Mouse (Mus musculus) embryo, embryonic 11.5 days (tissue): ENCODE results near the gene Drd2.

ENCODE experiments used
- DNase-seq: peaks from one replicate; pipeline ENCODE4 v3.0.0-alpha.2; 2012; ENCODE audit warnings: low read depth, low spot score

Gene Drd2

GRCm38 (mm10) chr9:49340136-49341043 is at the start of gene Drd2:
Gene Drd2 (plus strand): TSS chr9:49340627.
- DNase-seq = peak; percentile 57

GRCm38 (mm10) chr9:49295101-49295500 is 45.3 kb upstream of the Drd2 start:
- DNase-seq = no peak

- no peak for DNase-seq
These were observed 32.9 kb upstream of the Drd2 start for GRCm38 (mm10) chr9:49307576-49307975.

GRCm38 (mm10) chr9:49310821-49311220 is 29.6 kb upstream of the Drd2 start:
- DNase-seq = no peak

- DNase-seq = no peak
These were observed 21.8 kb upstream of the Drd2 start for GRCm38 (mm10) chr9:49318638-49319037.

GRCm38 (mm10) chr9:49341044-49341365 is 578 bp downstream of the Drd2 start:
- DNase-seq = peak; percentile 67

GRCm38 (mm10) chr9:49365763-49366162 is 25.3 kb downstream of the Drd2 start:
- no peak for DNase-seq

- no peak for DNase-seq
These were observed 33.5 kb downstream of the Drd2 start for GRCm38 (mm10) chr9:49373946-49374345.

- DNase-seq = no peak
These were observed 39.5 kb downstream of the Drd2 start for GRCm38 (mm10) chr9:49379962-49380361.

- no peak for DNase-seq
These were observed 43.6 kb downstream of the Drd2 start for GRCm38 (mm10) chr9:49384041-49384440.

- DNase-seq = no peak
These were observed 44.4 kb downstream of the Drd2 start for GRCm38 (mm10) chr9:49384855-49385254.

- DNase-seq = no peak
These were observed 44.9 kb downstream of the Drd2 start for GRCm38 (mm10) chr9:49385301-49385700.

- no peak for DNase-seq
These were observed 45.7 kb downstream of the Drd2 start for GRCm38 (mm10) chr9:49386119-49386518.

GRCm38 (mm10) chr9:49392242-49392641 is 51.8 kb downstream of the Drd2 start:
- no peak for DNase-seq

- DNase-seq = no peak
These were observed 55.6 kb downstream of the Drd2 start for GRCm38 (mm10) chr9:49396006-49396405.

- no peak for DNase-seq
These were observed 63.3 kb downstream of the Drd2 start for GRCm38 (mm10) chr9:49403711-49404110.

- DNase-seq = no peak
These were observed 66.6 kb downstream of the Drd2 start for GRCm38 (mm10) chr9:49407028-49407427.

GRCm38 (mm10) chr9:49410621-49411020 is 70.2 kb downstream of the Drd2 start:
- DNase-seq = no peak

GRCm38 (mm10) chr9:49423866-49424265 is 83.4 kb downstream of the Drd2 start:
- no peak for DNase-seq

- DNase-seq = no peak
These were observed 85.2 kb downstream of the Drd2 start for GRCm38 (mm10) chr9:49425585-49425984.

- no peak for DNase-seq
These were observed 86.5 kb downstream of the Drd2 start, which contains the start of gene Ankk1 for GRCm38 (mm10) chr9:49426921-49427320. Gene Ankk1 (minus strand): TSS chr9:49427021.

- DNase-seq = no peak
These were observed 87.1 kb downstream of the Drd2 start for GRCm38 (mm10) chr9:49427478-49427877.

GRCm38 (mm10) chr9:49442621-49443020 is 102.2 kb downstream of the Drd2 start:
- DNase-seq = no peak
